Mouse (Mus musculus): Measurements from ENCODE around the gene Cep295nl. TPM values are rescaled to one million over a fixed set of nuclear protein-coding genes. Genes with fewer than 3 reads are reported as not detected.

The Cep295nl gene
- polyA plus RNA-seq, 1 experiment from 2014 or later = 1.2 TPM

GRCm38 (mm10) chr11:118369251-118369650 lies 27.0 kb upstream of the Cep295nl start:
- 76% methylated on average over 5 of the region's 5 CpGs for WGBS
- no peaks in the 10 kb centered on the region for H3K27me3 ChIP-seq

GRCm38 (mm10) chr11:118368330-118368729 lies 26.0 kb upstream of the Cep295nl start:
- Histone ChIP-seq H3K4me2 (no peak overlapping the region), H3K9ac (no peak overlapping the region), H3K36me3 (no peaks in the 10 kb centered on the region), H3K9me3 (no peaks in the 10 kb centered on the region), H3K27me3 (no peaks in the 10 kb centered on the region), H3K4me1 (peaks cover 58% of the 10 kb centered on the region), H3K4me3 (no peak overlapping the region), H3K27ac (no peak overlapping the region)
- no peak for ATAC-seq (ENCODE audit: insufficient number of reproducible peaks, low FRiP score, low TSS enrichment, low read depth)
- WGBS = 64% methylated on average over 3 of the region's 3 CpGs

More at GRCm38 (mm10) chr11:118369251-118369650, 27.0 kb upstream of the Cep295nl start:
- Histone ChIP-seq H3K4me3 (no peak overlapping the region), H3K4me2 (no peak overlapping the region), H3K27ac (no peak overlapping the region), H3K4me1 (peaks cover 53% of the 10 kb centered on the region), H3K9ac (no peak overlapping the region), H3K36me3 (no peaks in the 10 kb centered on the region), H3K9me3 (no peaks in the 10 kb centered on the region)
- ATAC-seq (ENCODE audit: insufficient number of reproducible peaks, low FRiP score, low TSS enrichment, low read depth) = no peak

GRCm38 (mm10) chr11:118366559-118366958 lies 24.3 kb upstream of the Cep295nl start:
- Histone ChIP-seq H3K36me3 (no peaks in the 10 kb centered on the region), H3K4me3 (no peak overlapping the region), H3K9ac (no peak overlapping the region), H3K27me3 (no peaks in the 10 kb centered on the region), H3K27ac (peak overlapping the region; percentile 89; the same call in 1 of the 2 replicates), H3K9me3 (no peaks in the 10 kb centered on the region), H3K4me2 (no peak overlapping the region), H3K4me1 (peaks cover 57% of the 10 kb centered on the region)
- ATAC-seq (ENCODE audit: insufficient number of reproducible peaks, low FRiP score, low TSS enrichment, low read depth) = no peak
- 65% methylated on average over 8 of the region's 8 CpGs for WGBS

GRCm38 (mm10) chr11:118366108-118366507 lies 23.8 kb upstream of the Cep295nl start:
- H3K4me3 ChIP-seq = no peak overlapping the region
- no peaks in the 10 kb centered on the region for H3K36me3 ChIP-seq
- no peak overlapping the region for H3K4me2 ChIP-seq
- no peak overlapping the region for H3K9ac ChIP-seq
- peak overlapping the region; percentile 89 for H3K27ac ChIP-seq
- H3K27me3 ChIP-seq = no peaks in the 10 kb centered on the region
- H3K9me3 ChIP-seq = no peaks in the 10 kb centered on the region
- 50% methylated on average over 3 of the region's 3 CpGs for WGBS
- H3K4me1 ChIP-seq = peaks cover 56% of the 10 kb centered on the region
- no peak for ATAC-seq (ENCODE audit: insufficient number of reproducible peaks, low FRiP score, low TSS enrichment, low read depth)

GRCm38 (mm10) chr11:118365171-118365570 lies 22.9 kb upstream of the Cep295nl start:
- H3K4me2 ChIP-seq = 0 out of 2 replicates have a peak overlapping the region, but pooled peaks have one; percentile 14
- no peak overlapping the region for H3K9ac ChIP-seq
- H3K9me3 ChIP-seq = no peaks in the 10 kb centered on the region
- H3K27me3 ChIP-seq = no peaks in the 10 kb centered on the region
- WGBS = 17% methylated on average over 7 of the region's 7 CpGs
- H3K36me3 ChIP-seq = no peaks in the 10 kb centered on the region
- H3K4me1 ChIP-seq = peaks cover 65% of the 10 kb centered on the region
- no peak overlapping the region for H3K4me3 ChIP-seq
- peak; percentile 77 for ATAC-seq (ENCODE audit: insufficient number of reproducible peaks, low FRiP score, low TSS enrichment, low read depth)
- peak overlapping the region; percentile 89 for H3K27ac ChIP-seq

- Histone ChIP-seq H3K9me3 (no peaks in the 10 kb centered on the region), H3K36me3 (no peaks in the 10 kb centered on the region), H3K9ac (no peak overlapping the region), H3K4me1 (peaks cover 65% of the 10 kb centered on the region), H3K4me2 (no peak overlapping the region), H3K27me3 (no peaks in the 10 kb centered on the region), H3K27ac (peak overlapping the region; percentile 89), H3K4me3 (no peak overlapping the region)
- no peak for ATAC-seq (ENCODE audit: insufficient number of reproducible peaks, low FRiP score, low TSS enrichment, low read depth)
- 70% methylated on average over 4 of the region's 4 CpGs for WGBS
These were observed 21.7 kb upstream of the Cep295nl start for GRCm38 (mm10) chr11:118364021-118364420.

GRCm38 (mm10) chr11:118362971-118363518 lies 20.7 kb upstream of the Cep295nl start:
- Histone ChIP-seq H3K27ac (peak overlapping the region; percentile 89), H3K4me1 (peaks cover 65% of the 10 kb centered on the region), H3K4me3 (no peak overlapping the region), H3K27me3 (no peaks in the 10 kb centered on the region), H3K4me2 (peak overlapping the region; percentile 31), H3K9me3 (no peaks in the 10 kb centered on the region), H3K9ac (no peak overlapping the region), H3K36me3 (no peaks in the 10 kb centered on the region)
- 3% methylated on average over 8 of the region's 8 CpGs for WGBS
- ATAC-seq (ENCODE audit: insufficient number of reproducible peaks, low FRiP score, low TSS enrichment, low read depth) = peak; percentile 78

GRCm38 (mm10) chr11:118362501-118362900 lies 20.2 kb upstream of the Cep295nl start:
- H3K4me3 ChIP-seq = no peak overlapping the region
- no peaks in the 10 kb centered on the region for H3K27me3 ChIP-seq
- no peaks in the 10 kb centered on the region for H3K9me3 ChIP-seq
- WGBS = 63% methylated on average over 1 of the region's 1 CpGs
- ATAC-seq (ENCODE audit: insufficient number of reproducible peaks, low FRiP score, low TSS enrichment, low read depth) = no peak
- H3K9ac ChIP-seq = no peak overlapping the region
- peak overlapping the region; percentile 31; the same call in 1 of the 2 replicates for H3K4me2 ChIP-seq
- H3K27ac ChIP-seq = peak overlapping the region; percentile 89
- H3K4me1 ChIP-seq = peaks cover 67% of the 10 kb centered on the region
- no peaks in the 10 kb centered on the region for H3K36me3 ChIP-seq

- H3K4me1 ChIP-seq = peaks cover 62% of the 10 kb centered on the region
- no peak overlapping the region; the same call in 1 of the 2 replicates for H3K27ac ChIP-seq
- H3K36me3 ChIP-seq = no peaks in the 10 kb centered on the region
- H3K4me2 ChIP-seq = no peak overlapping the region
- H3K9ac ChIP-seq = no peak overlapping the region
- no peaks in the 10 kb centered on the region for H3K27me3 ChIP-seq
- no peaks in the 10 kb centered on the region for H3K9me3 ChIP-seq
- 33% methylated on average over 10 of the region's 10 CpGs for WGBS
- ATAC-seq (ENCODE audit: insufficient number of reproducible peaks, low FRiP score, low TSS enrichment, low read depth) = no peak
- H3K4me3 ChIP-seq = no peak overlapping the region
These were observed 18.6 kb upstream of the Cep295nl start for GRCm38 (mm10) chr11:118360907-118361341.

GRCm38 (mm10) chr11:118360491-118360890 lies 18.2 kb upstream of the Cep295nl start:
- WGBS = 72% methylated on average over 7 of the region's 7 CpGs
- no peak overlapping the region for H3K4me3 ChIP-seq
- no peaks in the 10 kb centered on the region for H3K27me3 ChIP-seq
- H3K36me3 ChIP-seq = no peaks in the 10 kb centered on the region
- H3K9me3 ChIP-seq = no peaks in the 10 kb centered on the region
- H3K27ac ChIP-seq = no peak overlapping the region; the same call in 1 of the 2 replicates
- no peak for ATAC-seq (ENCODE audit: insufficient number of reproducible peaks, low FRiP score, low TSS enrichment, low read depth)
- H3K4me1 ChIP-seq = peaks cover 62% of the 10 kb centered on the region
- no peak overlapping the region for H3K4me2 ChIP-seq
- H3K9ac ChIP-seq = no peak overlapping the region

- Histone ChIP-seq H3K4me2 (peak within 1 kb of the TSS; percentile 79), H3K27ac (peak within 1 kb of the TSS; percentile 97), H3K36me3 (0 out of 2 replicates have a peak, but pooled peaks cover 11% of the 10 kb centered on the region), H3K4me1 (peaks cover 55% of the 10 kb centered on the region), H3K4me3 (peak within 1 kb of the TSS; percentile 91), H3K27me3 (no peaks in the 10 kb centered on the region), H3K9ac (peak within 1 kb of the TSS; percentile 91), H3K9me3 (no peaks in the 10 kb centered on the region)
- ATAC-seq (ENCODE audit: insufficient number of reproducible peaks, low FRiP score, low TSS enrichment, low read depth) = no peak
- 38% methylated on average over 6 of the region's 6 CpGs for WGBS
These were observed 13.3 kb upstream of the Cep295nl start, which contains the start of gene Timp2 for GRCm38 (mm10) chr11:118355640-118356039. TSS of gene Timp2 (minus strand) at chr11:118355740.

- peak overlapping the region; percentile 79 for H3K4me2 ChIP-seq
- 0 out of 2 replicates have a peak, but pooled peaks cover 14% of the 10 kb centered on the region for H3K36me3 ChIP-seq
- no peaks in the 10 kb centered on the region for H3K9me3 ChIP-seq
- H3K9ac ChIP-seq = peak overlapping the region; percentile 91
- H3K27ac ChIP-seq = peak overlapping the region; percentile 97
- no peaks in the 10 kb centered on the region for H3K27me3 ChIP-seq
- peak overlapping the region; percentile 91 for H3K4me3 ChIP-seq
- H3K4me1 ChIP-seq = peaks cover 55% of the 10 kb centered on the region
- 0% methylated on average over 38 of the region's 43 CpGs for WGBS
- peak; percentile 83 for ATAC-seq (ENCODE audit: insufficient number of reproducible peaks, low FRiP score, low TSS enrichment, low read depth)
These were observed 12.9 kb upstream of the Cep295nl start for GRCm38 (mm10) chr11:118355205-118355604.
